Mouse (Mus musculus): Measurements from ENCODE around the gene Thrap3.

The Thrap3 gene

GRCm38 (mm10) chr4:126163067-126163659, 39.4 kb downstream of the Thrap3 start, which contains the start of gene Sh3d21:
Gene Sh3d21 (minus strand): TSS chr4:126163491.
- DNase-seq = peak; percentile 97

- peak; percentile 100 for DNase-seq
Observed at GRCm38 (mm10) chr4:126162544-126163066, 40.0 kb downstream of the Thrap3 start.

GRCm38 (mm10) chr4:126161986-126162385, 40.6 kb downstream of the Thrap3 start:
- DNase-seq = peak; percentile 94

GRCm38 (mm10) chr4:126161456-126161855, 41.1 kb downstream of the Thrap3 start:
- DNase-seq = peak; percentile 90

GRCm38 (mm10) chr4:126160981-126161380, 41.6 kb downstream of the Thrap3 start:
- DNase-seq = peak; percentile 86

- DNase-seq = peak; percentile 82
Observed at GRCm38 (mm10) chr4:126159455-126159854, 43.1 kb downstream of the Thrap3 start.

- no peak for DNase-seq
Observed at GRCm38 (mm10) chr4:126157562-126157961, 45.0 kb downstream of the Thrap3 start.

- DNase-seq = peak; percentile 90
Observed at GRCm38 (mm10) chr4:126156617-126157016, 45.9 kb downstream of the Thrap3 start.

- DNase-seq = peak; percentile 35
Observed at GRCm38 (mm10) chr4:126155869-126156268, 46.7 kb downstream of the Thrap3 start.

- peak; percentile 91 for DNase-seq
Observed at GRCm38 (mm10) chr4:126155183-126155582, 47.4 kb downstream of the Thrap3 start.

- no peak for DNase-seq
Observed at GRCm38 (mm10) chr4:126152864-126153263, 49.7 kb downstream of the Thrap3 start.

GRCm38 (mm10) chr4:126151701-126152440, 50.7 kb downstream of the Thrap3 start:
- DNase-seq = peak; percentile 91

- DNase-seq = peak; percentile 94
Observed at GRCm38 (mm10) chr4:126150949-126151320, 51.6 kb downstream of the Thrap3 start.

GRCm38 (mm10) chr4:126150297-126150948, 52.1 kb downstream of the Thrap3 start:
- peak; percentile 99 for DNase-seq

- peak; percentile 96 for DNase-seq
Observed at GRCm38 (mm10) chr4:126149798-126150197, 52.8 kb downstream of the Thrap3 start.

- DNase-seq = peak; percentile 96
Observed at GRCm38 (mm10) chr4:126149041-126149676, 53.4 kb downstream of the Thrap3 start.

- peak; percentile 99 for DNase-seq
Observed at GRCm38 (mm10) chr4:126148161-126148961, 54.2 kb downstream of the Thrap3 start.

GRCm38 (mm10) chr4:126147533-126148160, 54.9 kb downstream of the Thrap3 start, which contains the start of gene Eva1b:
Gene Eva1b (plus strand): TSS chr4:126147744.
- DNase-seq = peak; percentile 98

GRCm38 (mm10) chr4:126146974-126147532, 55.5 kb downstream of the Thrap3 start:
- DNase-seq = no peak

- peak; percentile 97 for DNase-seq
Observed at GRCm38 (mm10) chr4:126145396-126145795, 57.2 kb downstream of the Thrap3 start.

GRCm38 (mm10) chr4:126141021-126141420, 61.5 kb downstream of the Thrap3 start:
- DNase-seq = no peak

Data from heart, adult 11 months (tissue).